ENCODE assay signal across 9 mouse cellular contexts in genomic region chr5:74265601-74266475, GRCm38 (mm10).
A peak's percentile ranks its signal among the peaks of the same experiment; 100 is the strongest.
DNase-seq lines count a peak whose midpoint lies in the region; ATAC-seq lines count a peak whose summit lies in the region.
"Had no signal": no experiment of that assay in that cellular context is flagged by ENCODE, and none has a peak within 500 bp of the region (broad histone marks: within the 10 kb centered on the region; RNA-seq: fewer than 3 reads in every experiment).

No protein-coding gene starts in this region.

- H3K4me1 ChIP-seq in kidney, embryonic 16.5 days (ENCODE audit: insufficient read depth, low read length), result peaks cover 7% of the 10 kb centered on the region
- H3K4me1 ChIP-seq in embryonic facial prominence, embryonic 14.5 days (ENCODE audit: control insufficient read depth, insufficient read depth, low read length), result peaks cover 27% of the 10 kb centered on the region
- peaks cover 41% of the 10 kb centered on the region for H3K4me1 ChIP-seq in limb, embryonic 15.5 days

- no peaks in the 10 kb centered on the region for H3K36me3 ChIP-seq in kidney, embryonic 16.5 days (ENCODE audit: insufficient read depth, low read length)
- H3K36me3 ChIP-seq in embryonic facial prominence, embryonic 14.5 days (ENCODE audit: control insufficient read depth, insufficient read depth, low read length), result no peaks in the 10 kb centered on the region
- no peaks in the 10 kb centered on the region for H3K36me3 ChIP-seq in limb, embryonic 15.5 days

- no peak overlapping the region for H3K4me3 ChIP-seq in kidney, embryonic 16.5 days (ENCODE audit: low read length)
- no peak overlapping the region for H3K4me3 ChIP-seq in embryonic facial prominence, embryonic 14.5 days (ENCODE audit: low read depth, low read length)
- H3K4me3 ChIP-seq in limb, embryonic 15.5 days, result no peak overlapping the region

- no peak overlapping the region for H3K4me2 ChIP-seq in kidney, embryonic 16.5 days (replicated peaks; ENCODE audit: low read depth, low read length)
- H3K4me2 ChIP-seq in embryonic facial prominence, embryonic 14.5 days (ENCODE audit: low read depth, low read length), result no peak overlapping the region
- H3K4me2 ChIP-seq in limb, embryonic 15.5 days, result no peak overlapping the region
- H3K4me2 ChIP-seq: lung, embryonic 14.5 days had no signal

- 59% methylated on average over 13 of the region's 13 CpGs for WGBS in kidney, embryonic 16.5 days
- WGBS in embryonic facial prominence, embryonic 14.5 days, result 34% methylated on average over 13 of the region's 13 CpGs
- WGBS in limb, embryonic 15.5 days, result 38% methylated on average over 13 of the region's 13 CpGs

- H3K9ac ChIP-seq in kidney, embryonic 16.5 days (replicated peaks; ENCODE audit: low read length), result no peak overlapping the region
- H3K9ac ChIP-seq in embryonic facial prominence, embryonic 14.5 days (ENCODE audit: low read depth, low read length), result no peak overlapping the region
- H3K9ac ChIP-seq in limb, embryonic 15.5 days, result no peak overlapping the region
- H3K9ac ChIP-seq: lung, embryonic 14.5 days had no signal

- H3K27me3 ChIP-seq in kidney, embryonic 16.5 days (ENCODE audit: insufficient read depth, low read length), result no peaks in the 10 kb centered on the region
- no peaks in the 10 kb centered on the region for H3K27me3 ChIP-seq in embryonic facial prominence, embryonic 14.5 days (replicated peaks; ENCODE audit: control insufficient read depth, insufficient read depth, low read length)
- H3K27me3 ChIP-seq in limb, embryonic 15.5 days, result no peaks in the 10 kb centered on the region

- DNase-seq in cerebellum, adult 9-11 months, result peak; percentile 37
- no peak for DNase-seq in cerebellum, adult 11 months
- no peak for DNase-seq in kidney, adult 8-10 months
- DNase-seq in embryonic facial prominence, embryonic 14.5 days (ENCODE audit: low spot score), result no peak
- no peak for DNase-seq in left cerebral cortex, adult 11 months (ENCODE audit: low spot score)
- no peak for DNase-seq in right cerebral cortex, postnatal 25 days

- no peaks in the 10 kb centered on the region for H3K9me3 ChIP-seq in kidney, embryonic 16.5 days (ENCODE audit: low read length)
- H3K9me3 ChIP-seq in embryonic facial prominence, embryonic 14.5 days (ENCODE audit: control insufficient read depth, low read length), result no peaks in the 10 kb centered on the region
- no peaks in the 10 kb centered on the region for H3K9me3 ChIP-seq in limb, embryonic 15.5 days

- no peak for ATAC-seq in kidney, embryonic 16.5 days (ENCODE audit: low FRiP score, low TSS enrichment)
- ATAC-seq in embryonic facial prominence, embryonic 14.5 days (ENCODE audit: low read depth), result no peak
- ATAC-seq in limb, embryonic 15.5 days (ENCODE audit: insufficient number of reproducible peaks, low FRiP score, low TSS enrichment, low read depth), result no peak

- H3K27ac ChIP-seq in kidney, embryonic 16.5 days (ENCODE audit: low read length), result peak overlapping the region; percentile 17; the same call in 1 of the 2 replicates
- H3K27ac ChIP-seq in embryonic facial prominence, embryonic 14.5 days (replicated peaks; ENCODE audit: low read depth, low read length), result peak overlapping the region; percentile 36
- peak overlapping the region; percentile 22; the same call in 1 of the 2 replicates for H3K27ac ChIP-seq in limb, embryonic 15.5 days
